Mouse (Mus musculus): ENCODE data around the gene Gpc4. TPM values are rescaled to one million over a fixed set of nuclear protein-coding genes. Genes with fewer than 3 reads are reported as not detected.

Gpc4 gene
- 6.3 and 7.2 TPM in 2 replicates for polyA plus RNA-seq (2016; fragmentation: Nextera tagmentation; extraction: Ambion mirVana)

- H3K27ac ChIP-seq = peak within 1 kb of the TSS; percentile 74
- peak within 1 kb of the TSS; percentile 65 for H3K4me3 ChIP-seq
- H3K9ac ChIP-seq = peak within 1 kb of the TSS; percentile 74
- H3K9me3 ChIP-seq (replicated peaks) = no peaks in the 10 kb centered on the region
- peaks cover 40% of the 10 kb centered on the region for H3K27me3 ChIP-seq (replicated peaks)
- peak within 1 kb of the TSS; percentile 90 for H3K4me2 ChIP-seq
- peak; percentile 89 for ATAC-seq
- peaks cover 23% of the 10 kb centered on the region for H3K4me1 ChIP-seq
- H3K36me3 ChIP-seq = no peaks in the 10 kb centered on the region
- WGBS (ENCODE audit: insufficient replicate concordance) = 9% methylated on average over 52 of the region's 76 CpGs
Observed at GRCm38 (mm10) chrX:52164738-52165554, at the start of gene Gpc4. TSS of gene Gpc4 (minus strand) at chrX:52165252.

DNA sequence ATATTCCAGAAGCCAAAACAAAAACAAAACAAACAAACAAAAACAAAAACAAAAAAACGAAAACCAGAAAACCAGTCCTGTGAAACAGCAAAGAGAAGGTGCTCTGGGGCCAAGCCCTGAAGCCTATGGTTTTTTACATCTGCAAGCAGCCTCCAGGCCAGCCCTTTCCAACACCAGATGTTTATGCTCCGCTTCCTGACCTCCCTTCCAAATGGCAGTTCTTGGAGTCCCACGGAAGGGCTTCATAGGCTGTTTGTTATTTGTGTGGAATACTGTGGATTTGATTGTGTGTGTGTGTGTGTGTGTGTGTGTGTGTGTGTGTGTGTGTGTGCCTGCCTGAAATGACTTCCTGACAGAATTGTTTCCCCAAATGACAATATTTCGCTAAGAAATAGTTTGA is 47.8 kb upstream of the Gpc4 start:
- Histone ChIP-seq H3K4me3 (no peak overlapping the region), H3K4me1 (no peaks in the 10 kb centered on the region), H3K9ac (no peak overlapping the region), H3K27ac (no peak overlapping the region), H3K4me2 (no peak overlapping the region), H3K36me3 (no peaks in the 10 kb centered on the region), H3K27me3 (replicated peaks) (peaks cover 6% of the 10 kb centered on the region; the same call in 1 of the 2 replicates), H3K9me3 (replicated peaks) (no peaks in the 10 kb centered on the region)
- 65% methylated on average over 4 of the region's 4 CpGs for WGBS (ENCODE audit: insufficient replicate concordance)
- no peak for ATAC-seq

DNA sequence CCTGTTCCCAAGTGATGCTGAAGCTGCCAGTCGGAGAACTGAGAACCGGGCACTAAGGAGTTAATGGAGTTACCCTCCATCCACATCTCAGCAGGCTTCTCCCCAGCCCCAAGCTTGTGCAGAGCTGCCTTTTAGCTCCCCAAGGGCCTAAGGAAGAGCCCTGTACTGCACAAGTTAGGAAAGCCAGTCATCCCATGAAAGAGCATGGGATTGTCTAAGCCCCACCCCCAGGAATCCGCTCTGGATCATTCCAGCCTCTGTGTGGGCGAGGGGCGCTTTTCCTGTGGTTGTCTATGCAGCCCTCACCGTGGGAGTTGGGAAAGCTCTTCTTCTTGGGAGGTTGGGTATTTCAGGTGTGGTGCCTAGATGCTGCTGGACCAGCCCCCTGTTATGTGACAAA is 34.8 kb upstream of the Gpc4 start:
- Histone ChIP-seq H3K4me2 (no peak overlapping the region), H3K36me3 (no peaks in the 10 kb centered on the region), H3K9me3 (replicated peaks) (no peaks in the 10 kb centered on the region), H3K27me3 (replicated peaks) (0 out of 2 replicates have a peak, but pooled peaks cover 7% of the 10 kb centered on the region), H3K27ac (no peak overlapping the region), H3K4me1 (no peaks in the 10 kb centered on the region), H3K9ac (no peak overlapping the region), H3K4me3 (no peak overlapping the region)
- ATAC-seq = no peak
- WGBS (ENCODE audit: insufficient replicate concordance) = 32% methylated on average over 6 of the region's 6 CpGs

DNA sequence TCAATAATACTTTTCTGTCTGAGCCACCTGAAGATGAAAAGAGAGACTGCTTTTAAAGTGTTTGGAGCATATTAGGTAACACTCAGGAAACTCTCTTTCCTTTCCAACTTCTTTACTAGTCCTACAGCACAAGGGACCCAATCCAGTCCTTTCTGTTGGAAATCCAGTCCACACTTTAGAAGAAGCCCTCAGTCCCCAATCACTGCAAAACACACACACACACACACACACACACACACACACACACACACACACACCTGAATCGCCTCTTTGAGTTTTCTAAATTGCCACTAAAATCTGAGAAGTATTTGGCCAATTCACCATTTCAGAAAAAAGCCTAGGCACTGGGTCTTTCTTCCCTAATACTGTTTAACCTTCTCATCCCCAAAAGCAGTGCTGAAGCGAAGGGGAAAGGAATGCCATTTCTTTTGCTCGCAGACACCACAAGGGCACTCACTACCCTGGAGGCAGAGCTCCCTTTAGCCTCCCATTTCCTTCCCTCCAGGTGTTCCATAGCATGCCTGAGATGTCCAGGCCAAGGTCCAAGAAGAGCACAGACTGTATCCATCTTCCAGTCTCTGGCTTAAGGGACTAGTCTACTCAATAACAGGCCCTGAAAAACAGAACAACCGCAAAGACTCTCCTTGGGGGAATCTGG is 28.4 kb upstream of the Gpc4 start:
- no peak for ATAC-seq
- Histone ChIP-seq H3K27me3 (replicated peaks) (peaks cover 22% of the 10 kb centered on the region; the same call in 1 of the 2 replicates), H3K9me3 (replicated peaks) (no peaks in the 10 kb centered on the region), H3K36me3 (no peaks in the 10 kb centered on the region), H3K27ac (no peak overlapping the region), H3K4me2 (no peak overlapping the region), H3K9ac (no peak overlapping the region), H3K4me1 (no peaks in the 10 kb centered on the region), H3K4me3 (no peak overlapping the region)
- WGBS (ENCODE audit: insufficient replicate concordance) = 38% methylated on average over 4 of the region's 4 CpGs

- no peak for ATAC-seq
- no peaks in the 10 kb centered on the region for H3K36me3 ChIP-seq
Observed at GRCm38 (mm10) chrX:52189094-52189493, 24.0 kb upstream of the Gpc4 start.

GRCm38 (mm10) chrX:52183551-52184442 is 18.7 kb upstream of the Gpc4 start:
- H3K4me2 ChIP-seq = no peak overlapping the region
- H3K9me3 ChIP-seq (replicated peaks) = no peaks in the 10 kb centered on the region
- H3K36me3 ChIP-seq = no peaks in the 10 kb centered on the region
- H3K4me1 ChIP-seq = peaks cover 12% of the 10 kb centered on the region; the same call in 1 of the 2 replicates
- WGBS (ENCODE audit: insufficient replicate concordance) = 78% methylated on average over 5 of the region's 5 CpGs
- no peak for ATAC-seq
- H3K27me3 ChIP-seq (replicated peaks) = 0 out of 2 replicates have a peak, but pooled peaks cover 2% of the 10 kb centered on the region
- no peak overlapping the region for H3K9ac ChIP-seq
- H3K27ac ChIP-seq = no peak overlapping the region
- no peak overlapping the region for H3K4me3 ChIP-seq

More at GRCm38 (mm10) chrX:52189094-52189493, 24.0 kb upstream of the Gpc4 start:
- H3K27ac ChIP-seq = no peak overlapping the region
- H3K4me1 ChIP-seq = no peaks in the 10 kb centered on the region
- H3K9ac ChIP-seq = no peak overlapping the region
- H3K4me3 ChIP-seq = no peak overlapping the region
- H3K4me2 ChIP-seq = no peak overlapping the region
- WGBS (ENCODE audit: insufficient replicate concordance) = 25% methylated on average over 4 of the region's 4 CpGs
- H3K9me3 ChIP-seq (replicated peaks) = no peaks in the 10 kb centered on the region
- H3K27me3 ChIP-seq (replicated peaks) = peaks cover 22% of the 10 kb centered on the region; the same call in 1 of the 2 replicates

GRCm38 (mm10) chrX:52181401-52181800 is 16.3 kb upstream of the Gpc4 start:
- H3K4me2 ChIP-seq = no peak overlapping the region
- H3K27ac ChIP-seq = no peak overlapping the region
- H3K27me3 ChIP-seq (replicated peaks) = no peaks in the 10 kb centered on the region
- peaks cover 18% of the 10 kb centered on the region for H3K4me1 ChIP-seq
- no peaks in the 10 kb centered on the region for H3K36me3 ChIP-seq
- no peak overlapping the region for H3K4me3 ChIP-seq
- no peaks in the 10 kb centered on the region for H3K9me3 ChIP-seq (replicated peaks)
- ATAC-seq = no peak
- H3K9ac ChIP-seq = no peak overlapping the region
- 63% methylated on average over 2 of the region's 2 CpGs for WGBS (ENCODE audit: insufficient replicate concordance)

DNA sequence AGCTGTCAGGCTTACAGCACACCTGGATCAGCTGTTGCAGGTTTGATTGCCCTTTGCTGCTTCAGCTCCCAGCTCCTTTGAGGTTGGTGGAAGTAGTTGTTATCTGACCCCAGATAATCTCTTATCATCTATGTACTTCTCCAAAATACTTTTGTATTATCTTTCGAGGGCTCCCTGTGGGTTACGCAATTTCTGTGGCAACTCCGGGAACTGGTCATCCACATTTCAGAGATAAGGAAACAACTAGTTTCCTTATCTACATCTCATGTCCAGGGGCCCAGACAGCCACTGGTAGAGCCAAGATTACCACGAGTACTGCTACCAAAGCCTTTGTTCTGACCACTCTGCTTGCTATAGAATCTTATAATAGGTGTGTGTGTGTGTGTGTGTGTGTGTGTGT is 12.0 kb upstream of the Gpc4 start:
- Histone ChIP-seq H3K4me1 (peaks cover 18% of the 10 kb centered on the region), H3K4me2 (no peak overlapping the region), H3K4me3 (no peak overlapping the region), H3K9me3 (replicated peaks) (no peaks in the 10 kb centered on the region), H3K9ac (no peak overlapping the region), H3K36me3 (no peaks in the 10 kb centered on the region), H3K27me3 (replicated peaks) (no peaks in the 10 kb centered on the region), H3K27ac (no peak overlapping the region)
- ATAC-seq = no peak
- WGBS (ENCODE audit: insufficient replicate concordance) = 17% methylated on average over 4 of the region's 4 CpGs

- no peak for ATAC-seq
- peaks cover 28% of the 10 kb centered on the region for H3K27me3 ChIP-seq (replicated peaks)
- H3K9ac ChIP-seq = no peak overlapping the region
- no peak overlapping the region for H3K4me3 ChIP-seq
- no peaks in the 10 kb centered on the region for H3K9me3 ChIP-seq (replicated peaks)
- no peak overlapping the region for H3K27ac ChIP-seq
- H3K4me1 ChIP-seq = peaks cover 20% of the 10 kb centered on the region
- WGBS (ENCODE audit: insufficient replicate concordance) = 52% methylated on average over 6 of the region's 6 CpGs
- no peaks in the 10 kb centered on the region for H3K36me3 ChIP-seq
- H3K4me2 ChIP-seq = no peak overlapping the region
Observed at GRCm38 (mm10) chrX:52167519-52168244, 2.6 kb upstream of the Gpc4 start.

DNA sequence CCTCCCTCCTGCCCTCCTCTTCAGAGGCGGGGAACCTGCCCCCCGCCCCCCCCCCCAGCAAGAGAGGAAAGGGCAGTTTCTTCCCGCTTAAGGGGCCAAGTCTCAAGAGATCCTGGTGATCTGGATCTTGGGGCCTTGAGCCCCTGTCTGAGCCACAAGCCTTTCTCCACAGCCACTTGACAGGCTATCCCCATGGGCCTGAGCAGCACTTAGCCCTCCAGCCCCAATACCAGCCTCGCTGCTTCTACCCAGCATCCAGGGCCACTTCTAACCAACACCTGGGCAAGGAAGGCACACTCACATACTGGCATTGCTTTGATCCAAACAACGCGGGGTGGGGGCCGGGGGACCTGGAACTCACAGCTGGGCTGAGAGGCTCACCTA is 495 bp upstream of the Gpc4 start:
- H3K4me3 ChIP-seq = peak overlapping the region; percentile 65
- H3K27me3 ChIP-seq (replicated peaks) = peaks cover 40% of the 10 kb centered on the region
- 33% methylated on average over 6 of the region's 7 CpGs for WGBS (ENCODE audit: insufficient replicate concordance)
- H3K9ac ChIP-seq = peak overlapping the region; percentile 74; the same call in 1 of the 2 replicates
- peak overlapping the region; percentile 90 for H3K4me2 ChIP-seq
- H3K36me3 ChIP-seq = no peaks in the 10 kb centered on the region
- no peaks in the 10 kb centered on the region for H3K9me3 ChIP-seq (replicated peaks)
- 0 out of 2 replicates have a peak overlapping the region, but pooled peaks have one; percentile 20 for H3K27ac ChIP-seq
- no peak; the same call in 1 of the 2 replicates for ATAC-seq
- peaks cover 23% of the 10 kb centered on the region for H3K4me1 ChIP-seq

DNA sequence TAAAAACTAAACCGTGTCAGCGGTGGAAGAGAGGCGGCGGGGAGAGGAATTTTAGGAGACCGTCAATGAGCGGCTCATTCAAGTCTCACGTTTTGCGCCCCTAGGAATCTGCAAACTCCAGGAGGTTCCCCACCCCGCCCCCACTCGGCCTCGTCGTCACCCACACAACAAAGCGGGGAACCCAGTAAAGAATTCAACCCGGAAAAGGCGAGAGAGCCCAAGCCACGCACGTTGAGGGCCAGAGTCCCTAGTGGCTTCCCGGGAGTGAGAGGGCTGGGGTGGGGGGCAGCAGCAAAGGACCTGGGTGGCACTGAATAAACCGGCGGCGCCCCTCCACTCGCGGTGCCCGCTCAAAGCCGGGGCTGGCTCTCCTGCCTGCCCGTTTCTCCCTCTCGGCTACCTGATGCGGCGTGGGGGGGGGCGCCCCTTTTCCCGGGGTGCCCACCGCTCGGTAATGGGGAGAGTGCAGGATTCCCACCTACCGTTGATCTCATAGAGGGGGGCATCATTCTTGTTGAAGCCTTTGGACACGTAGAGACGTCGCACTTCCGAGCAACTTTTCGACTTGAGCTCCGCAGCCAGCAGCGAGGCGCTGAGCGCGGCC is 816 bp downstream of the Gpc4 start:
- H3K9me3 ChIP-seq (replicated peaks) = no peaks in the 10 kb centered on the region
- no peaks in the 10 kb centered on the region for H3K36me3 ChIP-seq
- peaks cover 40% of the 10 kb centered on the region for H3K27me3 ChIP-seq (replicated peaks)
- peak overlapping the region; percentile 74 for H3K9ac ChIP-seq
- no peak for ATAC-seq
- WGBS (ENCODE audit: insufficient replicate concordance) = 14% methylated on average over 38 of the region's 44 CpGs
- no peak overlapping the region for H3K27ac ChIP-seq
- H3K4me1 ChIP-seq = peaks cover 23% of the 10 kb centered on the region
- H3K4me2 ChIP-seq = peak overlapping the region; percentile 90
- H3K4me3 ChIP-seq = peak overlapping the region; percentile 65

All from liver, embryonic 12.5 days (tissue).